Mouse (Mus musculus): ENCODE results near the gene Akap14.
A peak's percentile ranks its signal among the peaks of the same experiment; 100 is the strongest.
"Not testable (repeated sequence)": the region's sequence is repeated elsewhere in the genome, so short reads cannot be mapped to it uniquely, and the experiment has no call there.

The Akap14 gene

GRCm38 (mm10) chrX:37168742-37169141, at the start of gene Akap14:
Gene Akap14, minus strand, starts transcription at chrX:37168842.
- ATAC-seq (ENCODE audit: insufficient number of reproducible peaks, low FRiP score, low TSS enrichment): no peak

- ATAC-seq (ENCODE audit: insufficient number of reproducible peaks, low FRiP score, low TSS enrichment): no peak
These were observed 42.3 kb upstream of the Akap14 start, which contains the start of gene Gm9 for GRCm38 (mm10) chrX:37210941-37211340. Gene Gm9, minus strand, starts transcription at chrX:37211041.

- ATAC-seq (ENCODE audit: insufficient number of reproducible peaks, low FRiP score, low TSS enrichment): no peak
These were observed 30.0 kb upstream of the Akap14 start for GRCm38 (mm10) chrX:37198676-37199075.

- ATAC-seq (ENCODE audit: insufficient number of reproducible peaks, low FRiP score, low TSS enrichment): 0 out of 2 replicates have a peak, but pooled peaks have one; percentile 15
These were observed 23.2 kb upstream of the Akap14 start for GRCm38 (mm10) chrX:37191744-37192379.

- ATAC-seq (ENCODE audit: insufficient number of reproducible peaks, low FRiP score, low TSS enrichment): peak; percentile 80
These were observed 22.6 kb upstream of the Akap14 start, which contains the start of the genes Ndufa1 and Rnf113a1 for GRCm38 (mm10) chrX:37191105-37191743. Gene Ndufa1, minus strand, starts transcription at chrX:37191163. Gene Rnf113a1, plus strand, starts transcription at chrX:37191245.

GRCm38 (mm10) chrX:37190755-37191104, 22.1 kb upstream of the Akap14 start:
- 0 out of 2 replicates have a peak, but pooled peaks have one; percentile 20 for ATAC-seq (ENCODE audit: insufficient number of reproducible peaks, low FRiP score, low TSS enrichment)

GRCm38 (mm10) chrX:37184401-37184800, 15.8 kb upstream of the Akap14 start:
- not testable (repeated sequence) for ATAC-seq (ENCODE audit: insufficient number of reproducible peaks, low FRiP score, low TSS enrichment)

- ATAC-seq (ENCODE audit: insufficient number of reproducible peaks, low FRiP score, low TSS enrichment): no peak
These were observed 1.6 kb downstream of the Akap14 start for GRCm38 (mm10) chrX:37167085-37167484.

GRCm38 (mm10) chrX:37163115-37163514, 5.5 kb downstream of the Akap14 start:
- ATAC-seq (ENCODE audit: insufficient number of reproducible peaks, low FRiP score, low TSS enrichment): no peak

- no peak for ATAC-seq (ENCODE audit: insufficient number of reproducible peaks, low FRiP score, low TSS enrichment)
These were observed 7.5 kb downstream of the Akap14 start for GRCm38 (mm10) chrX:37161169-37161568.

- ATAC-seq (ENCODE audit: insufficient number of reproducible peaks, low FRiP score, low TSS enrichment): no peak
These were observed 10.8 kb downstream of the Akap14 start for GRCm38 (mm10) chrX:37157839-37158238.

GRCm38 (mm10) chrX:37144954-37145353, 23.7 kb downstream of the Akap14 start:
- ATAC-seq (ENCODE audit: insufficient number of reproducible peaks, low FRiP score, low TSS enrichment): no peak

GRCm38 (mm10) chrX:37144498-37144897, 24.1 kb downstream of the Akap14 start:
- not testable (repeated sequence) for ATAC-seq (ENCODE audit: insufficient number of reproducible peaks, low FRiP score, low TSS enrichment)

GRCm38 (mm10) chrX:37141732-37142131, 26.9 kb downstream of the Akap14 start:
- ATAC-seq (ENCODE audit: insufficient number of reproducible peaks, low FRiP score, low TSS enrichment): no peak

- peak; percentile 84 for ATAC-seq (ENCODE audit: insufficient number of reproducible peaks, low FRiP score, low TSS enrichment)
These were observed 41.8 kb downstream of the Akap14 start, which contains the start of gene Nkap for GRCm38 (mm10) chrX:37126671-37127358. Gene Nkap, plus strand, starts transcription at chrX:37126795.

- ATAC-seq (ENCODE audit: insufficient number of reproducible peaks, low FRiP score, low TSS enrichment): no peak
These were observed 43.1 kb downstream of the Akap14 start for GRCm38 (mm10) chrX:37125511-37125910.

- ATAC-seq (ENCODE audit: insufficient number of reproducible peaks, low FRiP score, low TSS enrichment): no peak
These were observed 48.4 kb downstream of the Akap14 start for GRCm38 (mm10) chrX:37120212-37120611.

- no peak for ATAC-seq (ENCODE audit: insufficient number of reproducible peaks, low FRiP score, low TSS enrichment)
These were observed 49.1 kb downstream of the Akap14 start for GRCm38 (mm10) chrX:37119585-37119984.

- ATAC-seq (ENCODE audit: insufficient number of reproducible peaks, low FRiP score, low TSS enrichment): no peak
These were observed 51.6 kb downstream of the Akap14 start for GRCm38 (mm10) chrX:37117085-37117484.

- ATAC-seq (ENCODE audit: insufficient number of reproducible peaks, low FRiP score, low TSS enrichment): no peak
These were observed 57.8 kb downstream of the Akap14 start for GRCm38 (mm10) chrX:37110881-37111193.

- ATAC-seq (ENCODE audit: insufficient number of reproducible peaks, low FRiP score, low TSS enrichment): peak; percentile 100
These were observed 58.3 kb downstream of the Akap14 start, which contains the start of gene Upf3b for GRCm38 (mm10) chrX:37110193-37110880. Gene Upf3b, minus strand, starts transcription at chrX:37110322.

Data from cerebellum, adult (tissue).